Mouse (Mus musculus): ENCODE results near the gene Olfr211. TPM values are rescaled to one million over a fixed set of nuclear protein-coding genes. Genes with fewer than 3 reads are reported as not detected.

Gene Olfr211
- total and polyA plus RNA-seq, 2 experiments from 2014 or later = not detected

- Histone ChIP-seq H3K4me3 (ENCODE audit: low read depth, low read length) (no peak overlapping the region), H3K4me1 (ENCODE audit: insufficient read depth) (no peaks in the 10 kb centered on the region), H3K36me3 (ENCODE audit: insufficient read depth) (no peaks in the 10 kb centered on the region), H3K9ac (no peak overlapping the region), H3K27ac (ENCODE audit: low read depth, low read length) (no peak overlapping the region), H3K27me3 (ENCODE audit: insufficient read depth, low read length) (no peaks in the 10 kb centered on the region), H3K4me2 (ENCODE audit: low read depth) (no peak overlapping the region), H3K9me3 (ENCODE audit: low read length) (no peaks in the 10 kb centered on the region)
- TF ChIP-seq CTCF (IDR thresholded peaks at IDR 0.05; ENCODE audit: low read depth) = no peak
- no peak for ATAC-seq
- no peak for DNase-seq
Measured at GRCm38 (mm10) chr6:116514832-116515231, 25.9 kb downstream of the Olfr211 start.

GRCm38 (mm10) chr6:116538156-116538555, 49.3 kb downstream of the Olfr211 start, which contains the start of gene Olfr213:
TSS of gene Olfr213 (plus strand) at chr6:116538456.
- ATAC-seq = no peak
- no peak for TF ChIP-seq CTCF (IDR thresholded peaks at IDR 0.05; ENCODE audit: low read depth)
- no peak for DNase-seq
- no peaks in the 10 kb centered on the region for H3K9me3 ChIP-seq (ENCODE audit: low read length)
- no peak within 1 kb of the TSS for H3K4me2 ChIP-seq (ENCODE audit: low read depth)
- WGBS = 96% methylated on average over 1 of the region's 1 CpGs
- no peaks in the 10 kb centered on the region for H3K36me3 ChIP-seq (ENCODE audit: insufficient read depth)
- no peak within 1 kb of the TSS for H3K4me3 ChIP-seq (ENCODE audit: low read depth, low read length)
- no peak within 1 kb of the TSS for H3K27ac ChIP-seq (ENCODE audit: low read depth, low read length)
- no peaks in the 10 kb centered on the region for H3K27me3 ChIP-seq (ENCODE audit: insufficient read depth, low read length)
- H3K9ac ChIP-seq = no peak within 1 kb of the TSS
- H3K4me1 ChIP-seq (ENCODE audit: insufficient read depth) = no peaks in the 10 kb centered on the region

- no peak for ATAC-seq
- TF ChIP-seq CTCF (IDR thresholded peaks at IDR 0.05; ENCODE audit: low read depth) = no peak
Measured at GRCm38 (mm10) chr6:116542500-116542899, 53.6 kb downstream of the Olfr211 start.

More at GRCm38 (mm10) chr6:116542500-116542899, 53.6 kb downstream of the Olfr211 start:
- Histone ChIP-seq H3K36me3 (ENCODE audit: insufficient read depth) (no peaks in the 10 kb centered on the region), H3K27me3 (ENCODE audit: insufficient read depth, low read length) (no peaks in the 10 kb centered on the region), H3K4me2 (ENCODE audit: low read depth) (no peak overlapping the region), H3K4me3 (ENCODE audit: low read depth, low read length) (no peak overlapping the region), H3K27ac (ENCODE audit: low read depth, low read length) (no peak overlapping the region), H3K9me3 (ENCODE audit: low read length) (no peaks in the 10 kb centered on the region), H3K4me1 (ENCODE audit: insufficient read depth) (no peaks in the 10 kb centered on the region), H3K9ac (no peak overlapping the region)
- WGBS = 91% methylated on average over 2 of the region's 2 CpGs
- no peak for DNase-seq

Other genes starting within 250 kb of the Olfr211 start
- gene Zfand4, start 224.9 kb upstream of the Olfr211 start, total RNA-seq (2014; rRNA removed) = 5.2 and 6.5 TPM in 2 replicates
- 4.9 and 6.8 TPM in 2 replicates for gene Zfand4, start 224.9 kb upstream of the Olfr211 start, polyA plus RNA-seq (2015; fragmentation: Nextera tagmentation; extraction: Ambion mirVana)
- gene March8, start 151.1 kb upstream of the Olfr211 start, total RNA-seq (2014; rRNA removed) = 92.3 and 117 TPM in 2 replicates
- 24.7 and 33.9 TPM in 2 replicates for gene March8, start 151.1 kb upstream of the Olfr211 start, polyA plus RNA-seq (2015; fragmentation: Nextera tagmentation; extraction: Ambion mirVana)
- gene Alox5, start 27.9 kb upstream of the Olfr211 start, total RNA-seq (2014; rRNA removed) = 0.46 and 0.81 TPM in 2 replicates
- 0.97 and 1.2 TPM in 2 replicates for gene Alox5, start 27.9 kb upstream of the Olfr211 start, polyA plus RNA-seq (2015; fragmentation: Nextera tagmentation; extraction: Ambion mirVana)
- gene Olfr212, start 17.4 kb downstream of the Olfr211 start, total RNA-seq (2014; rRNA removed) = 0.23 TPM in 1 of 2 replicates, not detected in the other
- 0.05 TPM in 1 of 2 replicates, not detected in the other for gene Olfr212, start 17.4 kb downstream of the Olfr211 start, polyA plus RNA-seq (2015; fragmentation: Nextera tagmentation; extraction: Ambion mirVana)
- gene Olfr213, start 49.4 kb downstream of the Olfr211 start, total RNA-seq (2014; rRNA removed) = not detected in 2 replicates
- gene Olfr213, start 49.4 kb downstream of the Olfr211 start, polyA plus RNA-seq (2015; fragmentation: Nextera tagmentation; extraction: Ambion mirVana) = not detected in 2 replicates
- 0.14 and 0.15 TPM in 2 replicates for gene Gm5580, start 62.0 kb downstream of the Olfr211 start, total RNA-seq (2014; rRNA removed)
- 0.34 and 0.44 TPM in 2 replicates for gene Gm5580, start 62.0 kb downstream of the Olfr211 start, polyA plus RNA-seq (2015; fragmentation: Nextera tagmentation; extraction: Ambion mirVana)
- gene Olfr214, start 65.1 kb downstream of the Olfr211 start, total RNA-seq (2014; rRNA removed) = not detected in 2 replicates
- not detected in 2 replicates for gene Olfr214, start 65.1 kb downstream of the Olfr211 start, polyA plus RNA-seq (2015; fragmentation: Nextera tagmentation; extraction: Ambion mirVana)
- 0.14 TPM in 1 of 2 replicates, not detected in the other for gene Olfr215, start 95.1 kb downstream of the Olfr211 start, total RNA-seq (2014; rRNA removed)
- gene Olfr215, start 95.1 kb downstream of the Olfr211 start, polyA plus RNA-seq (2015; fragmentation: Nextera tagmentation; extraction: Ambion mirVana) = not detected in 2 replicates
- gene Zfp422, start 139.9 kb downstream of the Olfr211 start, total RNA-seq (2014; rRNA removed) = 63.4 and 79.8 TPM in 2 replicates
- 114 TPM in 2 replicates for gene Zfp422, start 139.9 kb downstream of the Olfr211 start, polyA plus RNA-seq (2015; fragmentation: Nextera tagmentation; extraction: Ambion mirVana)
- gene Depp1, start 161.5 kb downstream of the Olfr211 start, total RNA-seq (2014; rRNA removed) = 1.6 and 2.8 TPM in 2 replicates
- gene Depp1, start 161.5 kb downstream of the Olfr211 start, polyA plus RNA-seq (2015; fragmentation: Nextera tagmentation; extraction: Ambion mirVana) = 2.6 TPM in 2 replicates
- 2.2 and 2.8 TPM in 2 replicates for gene Rassf4, start 184.9 kb downstream of the Olfr211 start, total RNA-seq (2014; rRNA removed)
- gene Rassf4, start 184.9 kb downstream of the Olfr211 start, polyA plus RNA-seq (2015; fragmentation: Nextera tagmentation; extraction: Ambion mirVana) = 4.5 and 6.5 TPM in 2 replicates
- 0.52 and 0.77 TPM in 2 replicates for gene Tmem72, start 227.8 kb downstream of the Olfr211 start, total RNA-seq (2014; rRNA removed)
- 1.3 and 1.9 TPM in 2 replicates for gene Tmem72, start 227.8 kb downstream of the Olfr211 start, polyA plus RNA-seq (2015; fragmentation: Nextera tagmentation; extraction: Ambion mirVana)

All from forebrain, postnatal 0 days (tissue).